Mouse (Mus musculus) kidney, adult 2 months (tissue): ENCODE results near the gene Iba57.

ENCODE experiments used
- CTCF ChIP-seq: fragments of 200-500 bp; conservative IDR thresholded peaks from 2 replicates; pipeline ENCODE4 v1.5.1; 2011; ENCODE audit warnings: low read depth, mild to moderate bottlenecking, control low read depth, low read length, moderate library complexity, mixed read lengths; ENCODE audit not compliant: insufficient read depth, insufficient read length
- POLR2A ChIP-seq: fragments of 200-500 bp; IDR thresholded peaks from one replicate; pipeline ENCODE4 v1.6.1; 2011; ENCODE audit warnings: low read depth, low read length, control low read depth

DNA sequence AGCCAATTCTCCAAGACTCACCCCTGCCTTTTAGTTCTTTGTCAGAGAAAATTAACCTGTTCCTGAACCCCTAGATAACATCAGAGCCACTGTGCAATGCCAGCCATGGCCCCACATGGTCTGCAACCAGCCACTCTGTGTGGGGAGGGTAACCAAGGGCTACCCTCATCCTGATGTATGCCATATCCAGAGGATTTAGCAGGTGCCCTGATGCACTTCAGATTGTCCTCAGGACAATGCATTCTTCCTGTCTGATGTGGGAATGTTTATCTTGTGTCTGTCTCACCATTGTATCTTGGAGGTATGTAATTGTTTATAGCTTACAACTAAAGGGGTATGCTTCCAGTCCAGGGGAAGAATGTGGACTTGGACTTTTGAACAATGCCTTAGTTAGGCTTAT, 32.7 kb upstream of the Iba57 start:
- TF ChIP-seq CTCF (no peak), POLR2A (no peak)
